Mouse (Mus musculus) forebrain, embryonic 14.5 days (tissue): ENCODE measurements at regions not wholly inside any gene's neighbourhood (a gene's known extent, or its start where the extent isn't known, plus 50 kb on each side); places are given as distances from the start of the nearest gene placed in this dataset.

ENCODE experiments used
- ATAC-seq: fragments of 200-750 bp; cut with Nextera tagmentation; 2 replicates; pipeline ENCODE4 v1.8.0; 2017; ENCODE audit warnings: mild to moderate bottlenecking, moderate library complexity
- DNase-seq: peaks from one replicate; pipeline ENCODE4 v3.0.0-alpha.2; 2015; ENCODE audit warnings: low spot score
- H3K27ac ChIP-seq: fragments of 300-500 bp; sonication (generic); 2 replicates; pipeline ENCODE4 v1.5.1; 2014; ENCODE audit warnings: low read depth, mild to moderate bottlenecking, control low read depth, low read length, moderate library complexity
- H3K27me3 ChIP-seq: fragments of 300-500 bp; sonication (generic); replicated peaks from 2 replicates; pipeline ENCODE4 v1.6.1; 2014; ENCODE audit warnings: low read length, control low read depth, mixed read lengths; ENCODE audit not compliant: control insufficient read depth, insufficient read depth
- H3K36me3 ChIP-seq: fragments of 300-500 bp; sonication (generic); 2 replicates; pipeline ENCODE4 v1.6.1; 2014; ENCODE audit warnings: low read length, control low read depth; ENCODE audit not compliant: control insufficient read depth, insufficient read depth
- H3K4me1 ChIP-seq: fragments of 300-500 bp; sonication (generic); 2 replicates; pipeline ENCODE4 v1.6.1; 2014; ENCODE audit warnings: antibody characterized with exemption, low read length, control low read depth; ENCODE audit not compliant: control insufficient read depth, insufficient read depth
- H3K4me2 ChIP-seq: fragments of 300-500 bp; sonication (generic); 2 replicates; pipeline ENCODE4 v1.6.1; 2014; ENCODE audit warnings: mild to moderate bottlenecking, control low read depth, low read length
- H3K4me3 ChIP-seq: fragments of 300-500 bp; sonication (generic); 2 replicates; pipeline ENCODE4 v1.5.1; 2014; ENCODE audit warnings: low read depth, low read length, control low read depth
- H3K9ac ChIP-seq: fragments of 300-500 bp; sonication (generic); 2 replicates; pipeline ENCODE4 v1.6.1; 2014; ENCODE audit warnings: mild to moderate bottlenecking, low read length, control low read depth, moderate library complexity
- H3K9me3 ChIP-seq: fragments of 300-500 bp; sonication (generic); replicated peaks from 2 replicates; pipeline ENCODE4 v1.6.1; 2016; ENCODE audit warnings: low read length, control low read depth, mixed read lengths; ENCODE audit not compliant: control insufficient read depth
- WGBS: fragments of 180-500 bp; shearing (Covaris S2); extraction: QIAGEN DNeasy Blood & Tissue Kit; methylation state at CpG from one replicate; pipeline ENCODE4 v1.1.7; 2014; 5-methylcytosine and 5-hydroxymethylcytosine counted together

GRCm38 (mm10) chr17:64202248-64202647, 129.5 kb downstream of the Pja2 start:
- no peak overlapping the region for H3K4me3 ChIP-seq
- H3K4me1 ChIP-seq = no peaks in the 10 kb centered on the region
- no peak overlapping the region for H3K9ac ChIP-seq
- ATAC-seq (no peak), DNase-seq (no peak)
- H3K9me3 ChIP-seq = no peaks in the 10 kb centered on the region
- no peak overlapping the region for H3K27ac ChIP-seq
- H3K27me3 ChIP-seq = no peaks in the 10 kb centered on the region
- H3K36me3 ChIP-seq = no peaks in the 10 kb centered on the region
- WGBS = 94% methylated on average over 6 of the region's 6 CpGs
- H3K4me2 ChIP-seq = no peak overlapping the region

- no peaks in the 10 kb centered on the region for H3K27me3 ChIP-seq
- H3K27ac ChIP-seq = no peak overlapping the region
- no peaks in the 10 kb centered on the region for H3K4me1 ChIP-seq
- ATAC-seq = no peak
- WGBS = 94% methylated on average over 5 of the region's 5 CpGs
- no peaks in the 10 kb centered on the region for H3K36me3 ChIP-seq
- H3K4me2 ChIP-seq = no peak overlapping the region
- H3K9me3 ChIP-seq = no peaks in the 10 kb centered on the region
- no peak overlapping the region for H3K4me3 ChIP-seq
- no peak overlapping the region for H3K9ac ChIP-seq
- no peak for DNase-seq
Observed at GRCm38 (mm10) chr17:64201609-64202008, 130.1 kb downstream of the Pja2 start.

GRCm38 (mm10) chr17:64200092-64200877, 131.4 kb downstream of the Pja2 start:
- H3K36me3 ChIP-seq = no peaks in the 10 kb centered on the region
- ATAC-seq (peak; percentile 63; the same call in 1 of the 2 replicates), DNase-seq (peak; percentile 30)
- H3K27ac ChIP-seq = no peak overlapping the region
- WGBS = 84% methylated on average over 14 of the region's 14 CpGs
- H3K4me1 ChIP-seq = no peaks in the 10 kb centered on the region
- H3K9ac ChIP-seq = no peak overlapping the region
- no peak overlapping the region for H3K4me2 ChIP-seq
- no peak overlapping the region for H3K4me3 ChIP-seq
- no peaks in the 10 kb centered on the region for H3K27me3 ChIP-seq
- no peaks in the 10 kb centered on the region for H3K9me3 ChIP-seq

DNA sequence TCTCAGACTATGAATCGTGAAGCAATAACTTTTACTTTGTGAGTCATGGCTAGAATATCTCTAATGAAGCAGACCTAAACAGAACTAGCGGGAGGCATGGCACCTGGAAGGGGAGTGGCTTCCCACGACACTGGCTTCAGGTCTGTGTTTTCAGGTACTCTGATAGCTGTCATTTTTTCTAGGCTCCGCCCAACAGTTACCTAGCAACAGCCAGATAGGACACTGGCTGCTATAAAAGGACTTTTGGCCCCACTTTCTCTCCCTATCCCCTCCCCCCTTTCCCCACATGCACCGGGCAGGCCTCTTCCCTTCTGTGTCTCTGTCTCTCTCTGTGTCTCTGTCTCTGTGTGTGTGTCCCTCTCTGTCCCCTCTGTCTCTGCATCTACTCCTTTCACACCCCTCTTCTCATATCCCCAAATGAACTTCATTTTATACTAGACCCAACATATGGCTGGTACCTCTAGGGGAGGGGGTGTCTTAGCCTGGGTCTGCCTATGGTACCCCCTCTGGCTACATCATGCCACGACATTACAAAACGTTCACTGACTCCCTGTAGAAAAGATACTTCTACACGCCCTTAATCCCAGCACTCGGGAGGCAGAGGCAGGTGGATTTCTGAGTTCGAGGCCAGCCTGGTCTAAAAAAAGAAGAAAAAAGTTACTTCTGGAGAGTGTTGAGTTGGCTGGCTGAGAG, 132.3 kb downstream of the Pja2 start:
- no peak overlapping the region for H3K4me3 ChIP-seq
- 87% methylated on average over 10 of the region's 10 CpGs for WGBS

GRCm38 (mm10) chr17:64196437-64196836, 135.3 kb downstream of the Pja2 start:
- H3K9me3 ChIP-seq = no peaks in the 10 kb centered on the region
- H3K36me3 ChIP-seq = no peaks in the 10 kb centered on the region
- H3K4me3 ChIP-seq = no peak overlapping the region
- no peaks in the 10 kb centered on the region for H3K4me1 ChIP-seq
- WGBS = 87% methylated on average over 10 of the region's 10 CpGs
- H3K4me2 ChIP-seq = no peak overlapping the region
- DNase-seq (peak; percentile 1), ATAC-seq (no peak)
- no peaks in the 10 kb centered on the region for H3K27me3 ChIP-seq
- no peak overlapping the region for H3K27ac ChIP-seq
- H3K9ac ChIP-seq = no peak overlapping the region

More for the DNA sequence above, 132.3 kb downstream of the Pja2 start:
- no peaks in the 10 kb centered on the region for H3K4me1 ChIP-seq
- H3K36me3 ChIP-seq = no peaks in the 10 kb centered on the region
- H3K27me3 ChIP-seq = no peaks in the 10 kb centered on the region
- H3K4me2 ChIP-seq = no peak overlapping the region
- H3K27ac ChIP-seq = no peak overlapping the region
- ATAC-seq = no peak
- H3K9me3 ChIP-seq = no peaks in the 10 kb centered on the region
- no peak overlapping the region for H3K9ac ChIP-seq
- no peak for DNase-seq

GRCm38 (mm10) chr17:64193055-64193454, 138.7 kb downstream of the Pja2 start:
- Histone ChIP-seq H3K27me3 (no peaks in the 10 kb centered on the region), H3K9me3 (no peaks in the 10 kb centered on the region), H3K4me3 (no peak overlapping the region), H3K36me3 (no peaks in the 10 kb centered on the region), H3K4me1 (no peaks in the 10 kb centered on the region), H3K27ac (no peak overlapping the region), H3K9ac (no peak overlapping the region), H3K4me2 (no peak overlapping the region)
- no peak for ATAC-seq
- WGBS = 94% methylated on average over 6 of the region's 6 CpGs
- DNase-seq = no peak
